Mouse (Mus musculus) bone marrow macrophage, adult 2 months (primary cell): ENCODE data around the gene Trim47. TPM values are rescaled to one million over a fixed set of nuclear protein-coding genes. Genes with fewer than 3 reads are reported as not detected.

Experiments used
- H3K27ac ChIP-seq: 2 replicates; pipeline ENCODE4 v1.5.1; 2012; ENCODE audit warnings: low read depth, low read length; ENCODE audit not compliant: insufficient read depth
- H3K4me1 ChIP-seq: 2 replicates; pipeline ENCODE4 v1.6.1; 2012; ENCODE audit warnings: low read length; ENCODE audit not compliant: control insufficient read depth, insufficient read depth
- H3K4me3 ChIP-seq: 2 replicates; pipeline ENCODE4 v1.5.1; 2012; ENCODE audit warnings: mild to moderate bottlenecking, low read length, moderate library complexity; ENCODE audit not compliant: insufficient read depth
- CTCF ChIP-seq: IDR thresholded peaks from 2 replicates; pipeline ENCODE4 v1.5.1; 2012; ENCODE audit warnings: low read depth, mild to moderate bottlenecking, low read length, moderate library complexity
- POLR2A ChIP-seq: IDR thresholded peaks from 2 replicates; pipeline ENCODE4 v1.6.1; 2012; ENCODE audit warnings: mild to moderate bottlenecking, low read depth, low read length, borderline replicate concordance
- polyA plus RNA-seq: library from polyadenylated mRNA; stranded (reverse); fragments of >200 nt; gene quantifications from 2 replicates; pipeline ENCODE4 v1.2.4, GENCODE M21; 2012; ENCODE audit not compliant: missing spikeins, insufficient read depth, insufficient read length

Gene Trim47
- polyA plus RNA-seq, 1 experiment = 32.1 TPM

GRCm38 (mm10) chr11:116078676-116079320 lies 48.2 kb downstream of the Trim47 start:
- Histone ChIP-seq H3K4me1 (0 out of 2 replicates have a peak, but pooled peaks cover 2% of the 10 kb centered on the region), H3K4me3 (no peak overlapping the region), H3K27ac (no peak overlapping the region)
- TF ChIP-seq CTCF = no peak
- TF ChIP-seq POLR2A = no peak

GRCm38 (mm10) chr11:116078221-116078620 lies 48.8 kb downstream of the Trim47 start:
- Histone ChIP-seq H3K4me1 (0 out of 2 replicates have a peak, but pooled peaks cover 2% of the 10 kb centered on the region), H3K27ac (no peak overlapping the region), H3K4me3 (no peak overlapping the region)
- no peak for TF ChIP-seq POLR2A
- TF ChIP-seq CTCF = no peak

- Histone ChIP-seq H3K4me1 (0 out of 2 replicates have a peak, but pooled peaks cover 2% of the 10 kb centered on the region), H3K27ac (no peak within 1 kb of the TSS), H3K4me3 (no peak within 1 kb of the TSS)
- no peak for TF ChIP-seq CTCF
- no peak for TF ChIP-seq POLR2A
Observed at GRCm38 (mm10) chr11:116077446-116078204, 49.4 kb downstream of the Trim47 start, which contains the start of gene Unc13d. Gene Unc13d (minus strand): TSS chr11:116077961.

- TF ChIP-seq POLR2A = no peak
- no peak for TF ChIP-seq CTCF
- Histone ChIP-seq H3K4me3 (no peak overlapping the region), H3K27ac (no peak overlapping the region), H3K4me1 (0 out of 2 replicates have a peak, but pooled peaks cover 3% of the 10 kb centered on the region)
Observed at GRCm38 (mm10) chr11:116076836-116077235, 50.2 kb downstream of the Trim47 start.

- Histone ChIP-seq H3K4me1 (0 out of 2 replicates have a peak, but pooled peaks cover 6% of the 10 kb centered on the region), H3K4me3 (no peak overlapping the region), H3K27ac (no peak overlapping the region)
- TF ChIP-seq POLR2A = no peak
- no peak for TF ChIP-seq CTCF
Observed at GRCm38 (mm10) chr11:116076266-116076540, 50.8 kb downstream of the Trim47 start.

GRCm38 (mm10) chr11:116075539-116076265 lies 51.3 kb downstream of the Trim47 start:
- H3K4me1 ChIP-seq = 0 out of 2 replicates have a peak, but pooled peaks cover 6% of the 10 kb centered on the region
- H3K27ac ChIP-seq = no peak overlapping the region
- H3K4me3 ChIP-seq = no peak overlapping the region
- TF ChIP-seq CTCF = no peak

GRCm38 (mm10) chr11:116074436-116074991 lies 52.5 kb downstream of the Trim47 start:
- TF ChIP-seq CTCF (no peak), POLR2A (no peak)
- H3K4me3 ChIP-seq = no peak overlapping the region
- H3K27ac ChIP-seq = no peak overlapping the region
- H3K4me1 ChIP-seq = 0 out of 2 replicates have a peak, but pooled peaks cover 6% of the 10 kb centered on the region

- Histone ChIP-seq H3K4me3 (no peak overlapping the region), H3K4me1 (0 out of 2 replicates have a peak, but pooled peaks cover 4% of the 10 kb centered on the region), H3K27ac (no peak overlapping the region)
- TF ChIP-seq POLR2A (no peak), CTCF (no peak)
Observed at GRCm38 (mm10) chr11:116072608-116073007, 54.4 kb downstream of the Trim47 start.

GRCm38 (mm10) chr11:116071510-116071909 lies 55.5 kb downstream of the Trim47 start:
- no peak overlapping the region for H3K4me3 ChIP-seq
- H3K4me1 ChIP-seq = 0 out of 2 replicates have a peak, but pooled peaks cover 4% of the 10 kb centered on the region
- peak; percentile 85 for TF ChIP-seq CTCF
- no peak for TF ChIP-seq POLR2A
- no peak overlapping the region for H3K27ac ChIP-seq
